Mouse (Mus musculus): ENCODE results near the gene Gmps.

- TF ChIP-seq CTCF (IDR thresholded peaks at IDR 0.05; ENCODE audit: borderline replicate concordance, insufficient read depth, low read depth, low read length): no peak
- TF ChIP-seq POLR2A (IDR thresholded peaks at IDR 0.05; ENCODE audit: borderline replicate concordance, insufficient read depth, low read length): no peak
Measured at GRCm38 (mm10) chr3:63988722-63989440, 13.0 kb downstream of the Gmps start.

Data from cerebellum, adult 2 months (tissue).